Mouse (Mus musculus) lung, postnatal 4 days (tissue): ENCODE measurements around the gene Defb29.

ENCODE experiments used
- DNase-seq, 2 experiments: peaks; one replicate each; pipeline ENCODE4 v3.0.0; 2021

The Defb29 gene

DNA sequence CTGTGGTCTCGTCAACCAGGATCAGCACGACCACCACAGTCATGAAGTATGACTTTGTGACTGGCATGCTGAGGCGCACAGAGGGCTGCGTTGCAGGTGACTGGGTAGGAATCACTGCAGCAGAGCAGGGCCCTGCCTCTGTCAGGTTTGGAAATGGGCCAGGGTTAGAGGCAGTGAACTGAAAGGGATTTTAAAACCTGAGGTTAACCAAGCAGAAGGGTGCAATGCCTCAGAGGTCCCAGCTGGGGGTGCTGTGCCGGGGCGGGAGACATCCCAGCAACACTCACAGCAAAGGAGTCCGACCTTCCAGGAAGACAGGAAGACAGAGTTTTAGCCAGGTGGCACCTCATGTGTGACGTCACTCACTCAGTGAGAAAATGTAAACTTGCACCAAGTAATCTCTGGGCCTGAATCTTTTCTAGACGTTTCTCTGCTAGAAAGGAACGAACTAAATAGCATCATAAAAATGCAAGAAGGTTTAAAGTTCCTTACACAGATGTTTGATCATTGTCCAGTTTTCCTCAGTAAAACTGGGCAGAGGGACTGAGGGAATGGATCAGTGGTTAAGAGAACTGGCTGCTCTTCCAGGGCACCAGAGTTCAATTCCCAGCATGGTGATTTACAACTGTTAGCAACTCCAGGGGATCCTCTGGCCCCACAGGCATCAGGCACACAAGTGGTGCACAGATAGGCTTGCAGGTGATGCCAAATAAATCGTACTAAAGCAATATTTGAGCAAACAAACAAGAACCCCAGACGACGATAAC lies at the start of gene Defb29:
Gene Defb29, minus strand, starts transcription at position 155 of the 767 bp plus-strand sequence.
- no peak for DNase-seq

DNA sequence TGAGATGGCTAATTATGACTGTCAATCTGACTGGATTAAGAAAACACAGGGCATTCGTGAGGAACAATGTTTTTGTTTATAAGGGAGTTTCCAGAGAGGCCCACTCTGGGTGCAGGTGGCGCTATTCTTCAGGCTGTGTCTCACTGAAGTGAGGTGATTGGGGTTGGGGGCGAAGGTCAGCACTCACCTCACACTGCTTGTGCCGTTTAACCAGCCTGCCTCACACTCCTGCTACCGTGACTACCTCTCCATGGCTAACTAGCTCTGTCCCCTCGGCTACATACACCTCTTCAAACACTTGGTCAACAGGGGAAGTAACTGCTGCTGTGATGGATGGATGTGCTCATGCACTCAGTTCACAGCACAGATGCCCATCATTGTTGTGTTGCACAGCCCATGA lies 49.1 kb upstream of the Defb29 start:
- DNase-seq, result peak in 1 of 2 experiments; percentile 6

GRCm38 (mm10) chr2:152588450-152588849 lies 48.6 kb upstream of the Defb29 start:
- peak in 1 of 2 experiments; percentile 7 for DNase-seq

- DNase-seq, result peak in 1 of 2 experiments; percentile 6
Observed at GRCm38 (mm10) chr2:152586926-152587560, 47.1 kb upstream of the Defb29 start.

DNA sequence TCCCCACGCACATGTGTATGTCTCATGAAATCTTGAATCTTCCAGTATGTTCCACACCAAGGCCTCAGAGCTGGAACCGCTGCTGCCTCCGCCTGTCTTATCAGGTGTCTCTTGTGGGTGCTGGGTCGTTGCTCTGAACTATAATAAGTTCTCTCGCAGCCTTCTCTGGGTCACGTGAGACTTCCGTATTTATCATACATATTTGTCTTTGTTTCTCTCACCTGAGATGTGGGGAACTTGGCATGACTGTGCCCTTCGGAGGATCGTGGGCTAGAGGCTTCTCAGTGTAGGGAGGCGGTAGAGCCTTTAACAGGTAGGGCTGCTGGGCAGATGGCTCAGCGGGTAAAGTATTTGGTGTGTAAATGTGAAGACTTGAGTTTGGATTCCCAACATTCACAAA lies 40.7 kb upstream of the Defb29 start:
- DNase-seq, result no peak

- DNase-seq, result no peak
Observed at GRCm38 (mm10) chr2:152580107-152580506, 40.2 kb upstream of the Defb29 start, which contains the start of gene Defb19. Gene Defb19, minus strand, starts transcription at chr2:152580312.

GRCm38 (mm10) chr2:152573484-152573883 lies 33.6 kb upstream of the Defb29 start:
- DNase-seq, result no peak

- no peak for DNase-seq
Observed at GRCm38 (mm10) chr2:152572114-152572794, 32.4 kb upstream of the Defb29 start, which contains the start of gene Defb21. Gene Defb21, plus strand, starts transcription at chr2:152572744.

- no peak for DNase-seq
Observed at GRCm38 (mm10) chr2:152570313-152570712, 30.4 kb upstream of the Defb29 start.

DNA sequence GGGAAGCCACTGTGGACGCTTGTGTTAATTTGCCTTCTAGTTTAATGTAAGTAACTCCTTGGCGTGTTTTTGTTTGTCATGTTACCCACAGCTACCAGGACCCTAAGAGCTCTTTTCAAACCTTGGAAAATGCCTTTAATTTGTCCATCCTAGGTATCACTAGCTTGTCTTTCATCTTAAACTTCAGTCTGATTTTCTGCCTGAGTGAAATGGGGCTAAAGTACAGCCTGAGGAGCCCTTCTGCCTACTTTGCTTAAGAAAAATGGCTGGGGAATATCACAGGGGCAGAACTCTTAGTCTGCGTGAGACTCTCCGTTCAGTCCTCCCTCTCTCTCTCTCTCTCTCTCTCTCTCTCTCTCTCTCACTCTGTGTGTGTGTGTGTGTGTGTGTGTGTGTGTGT lies 30.0 kb upstream of the Defb29 start:
- DNase-seq, result no peak

GRCm38 (mm10) chr2:152569038-152569437 lies 29.1 kb upstream of the Defb29 start, which contains the start of gene Gm17416:
Gene Gm17416, plus strand, starts transcription at chr2:152569338.
- DNase-seq, result no peak

- no peak for DNase-seq
Observed at GRCm38 (mm10) chr2:152556655-152557054, 16.8 kb upstream of the Defb29 start.

DNA sequence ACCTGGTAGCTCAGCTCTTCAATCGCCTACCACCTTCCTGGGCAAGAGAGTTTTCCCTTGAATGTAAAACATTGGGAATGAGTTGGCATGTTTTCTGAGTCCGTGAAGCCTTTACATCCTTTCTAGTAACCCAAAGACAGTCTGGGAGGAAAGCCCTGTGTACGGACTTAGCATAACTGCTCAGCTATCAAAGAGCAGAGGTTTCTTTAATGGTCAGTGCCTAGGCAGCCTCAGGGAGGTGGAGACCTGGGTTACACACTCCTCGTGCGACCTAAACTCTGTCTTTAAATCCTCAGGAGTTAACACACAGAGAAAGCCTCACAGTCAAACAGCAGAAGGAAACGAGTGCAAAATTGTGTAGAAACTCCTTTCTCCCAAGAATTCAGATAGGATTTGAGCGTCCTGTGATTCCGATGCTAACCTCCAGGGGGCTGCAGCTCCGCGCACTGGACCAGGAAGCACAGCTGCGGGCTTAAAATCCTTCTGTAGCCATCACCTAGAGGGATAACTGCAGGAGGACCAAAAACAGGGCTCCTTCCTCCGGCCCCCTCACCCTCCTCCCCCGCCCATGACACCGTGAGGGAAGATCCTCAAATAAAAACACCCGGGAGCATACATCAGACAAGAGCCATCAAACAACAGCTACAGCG lies 14.0 kb upstream of the Defb29 start:
- DNase-seq, result peak; percentile 27 to 51

GRCm38 (mm10) chr2:152548124-152548523 lies 8.2 kb upstream of the Defb29 start:
- DNase-seq, result no peak

GRCm38 (mm10) chr2:152544691-152545090 lies 4.8 kb upstream of the Defb29 start:
- DNase-seq, result peak; percentile 53 to 54

DNA sequence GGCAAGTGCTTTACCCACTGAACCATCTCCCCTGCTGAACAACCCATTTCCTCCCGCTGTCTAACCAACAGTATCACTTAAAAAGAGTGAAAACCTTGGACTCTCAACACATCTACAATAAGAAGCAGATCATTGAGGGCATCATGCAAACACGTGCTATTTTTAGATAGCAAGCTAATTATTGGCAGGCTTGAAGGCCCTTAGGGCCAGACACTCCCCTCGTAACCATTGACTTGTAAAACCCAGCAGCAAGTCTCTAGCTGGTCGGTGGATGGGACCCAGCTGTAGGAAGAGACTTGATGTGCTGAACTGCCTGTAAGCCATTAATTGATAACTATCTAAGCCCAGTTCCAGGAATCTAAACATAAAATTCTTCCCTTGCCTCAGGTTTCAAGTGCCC lies 3.6 kb upstream of the Defb29 start:
- no peak for DNase-seq

DNA sequence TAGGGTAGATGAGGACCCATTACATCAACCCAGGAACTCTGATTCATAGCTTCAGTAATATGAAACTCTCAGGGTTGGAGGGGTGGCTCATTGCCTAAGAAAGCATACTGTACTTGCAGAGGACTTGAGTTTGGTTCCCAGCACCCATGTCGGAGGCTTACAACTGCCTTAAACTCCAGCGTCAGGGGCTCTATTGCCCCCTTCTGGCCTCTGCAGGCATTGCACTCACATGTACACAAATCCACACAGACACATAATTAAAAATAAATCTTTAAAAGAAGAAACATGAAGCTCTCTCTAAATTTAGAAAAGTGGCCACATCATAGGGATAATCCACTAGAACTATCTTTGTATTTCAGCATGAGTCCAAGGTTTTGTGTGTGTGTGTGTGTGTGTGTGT lies 3.0 kb upstream of the Defb29 start:
- DNase-seq, result no peak

DNA sequence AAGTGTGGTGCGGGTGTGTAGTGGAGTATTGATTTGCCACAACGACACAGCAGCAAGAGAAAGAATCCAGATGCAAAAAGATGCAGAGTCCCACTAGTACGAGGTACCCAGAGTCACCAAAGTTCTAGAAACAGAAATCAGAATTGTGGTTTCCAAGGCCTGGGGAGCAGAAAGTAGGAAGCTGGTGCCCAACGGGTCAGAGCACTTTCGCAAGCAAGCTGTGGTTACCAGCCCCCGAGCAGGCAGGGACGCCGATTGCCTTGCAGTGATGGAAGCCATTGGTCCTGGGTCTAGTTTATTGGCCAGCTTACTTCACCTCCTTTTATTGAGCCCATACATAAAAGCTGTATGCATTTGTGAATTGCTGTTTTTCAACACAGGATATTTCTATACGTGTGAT lies 2.1 kb upstream of the Defb29 start:
- no peak for DNase-seq

GRCm38 (mm10) chr2:152517981-152518380 lies 21.9 kb downstream of the Defb29 start, which contains the start of gene Defb28:
Gene Defb28, plus strand, starts transcription at chr2:152518255.
- no peak for DNase-seq

GRCm38 (mm10) chr2:152516084-152516483 lies 23.8 kb downstream of the Defb29 start:
- no peak for DNase-seq

DNA sequence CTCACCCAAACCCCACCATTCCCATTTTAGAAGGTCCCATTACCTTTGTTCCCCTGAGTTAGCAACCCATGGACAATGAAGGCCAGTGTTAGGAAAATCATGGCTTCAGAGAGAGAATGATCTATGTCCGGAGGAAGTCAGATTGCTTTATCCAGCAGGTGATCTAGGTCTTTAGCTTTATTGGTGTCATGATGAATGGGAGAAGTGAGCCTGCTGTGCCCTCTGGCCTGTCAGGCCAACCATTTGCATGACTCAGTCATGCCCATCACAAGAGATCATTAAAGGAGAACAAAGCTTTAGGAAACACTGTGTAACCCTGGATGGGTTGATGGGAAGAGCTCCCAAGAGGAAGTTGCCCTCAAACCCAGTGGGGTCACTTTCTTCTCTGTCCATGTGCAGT lies 28.3 kb downstream of the Defb29 start, which contains the start of gene Defb26:
Gene Defb26, minus strand, starts transcription at position 101 of the 400 bp plus-strand sequence.
- no peak for DNase-seq

GRCm38 (mm10) chr2:152503950-152504349 lies 35.9 kb downstream of the Defb29 start:
- DNase-seq, result no peak

- DNase-seq, result no peak
Observed at GRCm38 (mm10) chr2:152500863-152501229, 39.1 kb downstream of the Defb29 start.
